Mouse (Mus musculus): ENCODE results near the gene Gm21874. TPM values are rescaled to one million over a fixed set of nuclear protein-coding genes. Genes with fewer than 3 reads are reported as not detected.
"Not testable (repeated sequence)": the region's sequence is repeated elsewhere in the genome, so short reads cannot be mapped to it uniquely, and the experiment has no call there.

Gene Gm21874
- total RNA-seq (2021), result not detected

GRCm38 (mm10) chrY:9416048-9416447 is at the start of gene Gm21874:
Gm21874 (minus strand) TSS chrY:9416148.
- DNase-seq; intact Hi-C loops (cut with DNase I): not testable (repeated sequence)

Other genes starting within 250 kb of the Gm21874 start
- gene Gm21721, start 214.0 kb downstream of the Gm21874 start, total RNA-seq (2021), result not detected
- not detected for gene Gm21812, start 69.0 kb downstream of the Gm21874 start, total RNA-seq (2021)

All from heart, postnatal 10 days (tissue).